Mouse (Mus musculus) small intestine, adult 2 months (tissue): ENCODE data around the gene Ccdc137. TPM values are rescaled to one million over a fixed set of nuclear protein-coding genes. Genes with fewer than 3 reads are reported as not detected.

ENCODE experiments used
- H3K27ac ChIP-seq: fragments of 200-500 bp; 2 replicates; pipeline ENCODE4 v1.5.1; 2012; ENCODE audit warnings: low read depth, low read length, control low read depth, inconsistent platforms; ENCODE audit not compliant: insufficient read depth
- H3K27me3 ChIP-seq: fragments of 200-500 bp; 2 replicates; pipeline ENCODE4 v1.6.1; 2012; ENCODE audit warnings: mild to moderate bottlenecking, moderate library complexity, low read length, inconsistent platforms; ENCODE audit not compliant: control insufficient read depth, insufficient read depth
- H3K36me3 ChIP-seq: fragments of 200-500 bp; 2 replicates; pipeline ENCODE4 v1.6.1; 2012; ENCODE audit warnings: mild to moderate bottlenecking, low read length, control low read depth, inconsistent platforms; ENCODE audit not compliant: control insufficient read depth, insufficient read depth
- H3K4me1 ChIP-seq: fragments of 200-500 bp; 2 replicates; pipeline ENCODE4 v1.6.1; 2012; ENCODE audit warnings: low read length, inconsistent platforms, mixed read lengths; ENCODE audit not compliant: control insufficient read depth, insufficient read depth, insufficient read length
- H3K4me3 ChIP-seq: fragments of 200-500 bp; 2 replicates; pipeline ENCODE4 v1.5.1; 2012; ENCODE audit warnings: low read depth, mild to moderate bottlenecking, control low read depth, inconsistent platforms, low read length, moderate library complexity
- CTCF ChIP-seq: fragments of 200-500 bp; IDR thresholded peaks from 2 replicates; pipeline ENCODE4 v1.5.1; 2012; ENCODE audit warnings: low read depth, mild to moderate bottlenecking, control low read depth, inconsistent platforms, low read length, moderate library complexity, mixed read lengths; ENCODE audit not compliant: insufficient replicate concordance, insufficient read length; ENCODE audit errors: extremely low read depth
- POLR2A ChIP-seq: fragments of 200-500 bp; IDR thresholded peaks from 2 replicates; pipeline ENCODE4 v1.6.1; 2012; ENCODE audit warnings: low read depth, mild to moderate bottlenecking, control low read depth, inconsistent platforms, low read length, moderate library complexity
- WGBS: fragments of 180-500 bp; shearing (Covaris S2); methylation state at CpG from one replicate; pipeline ENCODE4 v1.1.7; 2018; 5-methylcytosine and 5-hydroxymethylcytosine counted together
- polyA plus RNA-seq: library from polyadenylated mRNA; depleted of rRNA; stranded (reverse); fragments of >200 nt; gene quantifications from 2 replicates; pipeline ENCODE4 v1.2.3, GENCODE M21; 2012

The Ccdc137 gene
- polyA plus RNA-seq, 1 experiment = 4.4 TPM

DNA sequence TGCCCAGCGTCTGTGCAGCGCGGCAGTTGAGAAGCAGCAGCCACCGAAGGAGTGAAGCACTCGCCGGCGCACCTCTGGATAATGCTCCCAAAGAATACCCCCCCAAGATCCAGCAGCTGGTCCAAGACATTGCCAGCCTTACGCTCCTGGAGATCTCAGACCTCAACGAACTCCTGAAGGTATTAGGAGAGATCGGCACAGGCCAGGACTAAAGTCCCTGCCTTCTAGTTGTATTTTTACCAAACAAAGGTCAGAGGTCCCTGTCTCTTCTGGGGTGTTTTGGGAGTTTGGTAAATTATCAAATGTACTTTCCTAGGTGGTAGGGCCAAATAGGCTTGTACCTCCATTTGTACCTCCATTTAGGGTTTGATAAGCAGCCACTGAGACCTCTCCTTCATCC is 27.3 kb downstream of the Ccdc137 start:
- TF ChIP-seq POLR2A (no peak), CTCF (no peak)
- Histone ChIP-seq H3K27me3 (no peaks in the 10 kb centered on the region), H3K4me1 (peaks cover 16% of the 10 kb centered on the region; the same call in 1 of the 2 replicates), H3K4me3 (peak overlapping the region; percentile 88), H3K27ac (peak overlapping the region; percentile 23), H3K36me3 (peaks cover 54% of the 10 kb centered on the region)
- WGBS = 2% methylated on average over 10 of the region's 10 CpGs

DNA sequence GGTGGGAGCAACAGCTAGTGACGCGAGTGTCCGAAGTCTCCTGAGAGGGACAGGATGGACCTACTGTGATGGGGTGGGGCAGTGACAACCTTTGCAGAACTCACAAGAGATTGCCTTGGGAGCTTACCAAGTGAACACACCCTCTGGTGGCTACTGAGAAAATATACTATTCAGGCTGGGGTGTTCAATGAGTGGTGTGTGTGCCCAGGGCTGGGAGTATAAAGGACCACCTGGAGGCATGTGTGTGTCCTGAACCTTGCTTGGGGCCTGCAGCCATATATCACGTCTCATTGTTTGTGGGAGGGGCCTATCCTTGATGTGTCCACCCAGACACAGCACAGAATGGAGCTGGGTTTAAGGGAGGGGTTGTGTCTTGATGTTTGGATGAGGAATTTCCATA is 30.6 kb downstream of the Ccdc137 start:
- 45% methylated on average over 4 of the region's 4 CpGs for WGBS
- no peak for TF ChIP-seq POLR2A
- peak; percentile 8; the same call in 1 of the 2 replicates for TF ChIP-seq CTCF
- Histone ChIP-seq H3K36me3 (peaks cover 28% of the 10 kb centered on the region), H3K4me3 (no peak overlapping the region), H3K4me1 (peaks cover 28% of the 10 kb centered on the region), H3K27ac (peak overlapping the region; percentile 70), H3K27me3 (no peaks in the 10 kb centered on the region)

DNA sequence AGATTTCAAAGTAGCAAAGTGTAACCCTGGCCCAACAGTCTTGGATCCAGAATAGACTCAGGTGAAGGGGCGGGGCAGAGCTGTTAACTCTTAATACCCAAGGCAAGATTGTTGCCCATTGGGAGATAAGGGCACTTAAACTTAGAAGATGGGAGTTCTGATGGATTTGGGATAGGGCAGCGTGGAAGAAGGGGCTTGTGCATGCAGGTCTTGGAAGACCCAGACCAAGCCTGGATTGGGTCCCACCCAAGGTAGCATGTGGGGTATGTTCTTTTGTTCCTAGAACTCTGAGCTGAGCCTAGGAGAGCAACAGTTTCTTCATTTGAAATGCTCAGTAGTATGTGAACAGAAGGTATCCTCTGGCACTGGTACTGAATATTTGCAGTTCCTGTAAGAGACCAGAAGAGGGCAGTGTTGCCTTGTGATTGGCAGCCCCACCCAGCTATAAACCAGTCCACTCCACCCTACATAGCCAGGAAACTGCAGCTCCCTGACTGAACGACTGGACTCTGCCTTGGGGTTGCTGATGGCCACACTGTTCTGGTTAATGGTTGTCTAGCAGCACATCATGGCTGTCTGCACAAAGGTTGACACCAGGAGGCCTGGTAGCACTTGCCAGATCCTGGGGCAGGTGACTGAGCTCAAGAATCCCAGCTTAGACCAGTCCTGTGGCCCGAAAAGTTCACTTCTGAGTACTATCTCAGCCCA is 31.3 kb downstream of the Ccdc137 start:
- H3K4me1 ChIP-seq = peaks cover 30% of the 10 kb centered on the region
- no peak overlapping the region for H3K4me3 ChIP-seq
- peaks cover 29% of the 10 kb centered on the region for H3K36me3 ChIP-seq
- 33% methylated on average over 4 of the region's 4 CpGs for WGBS
- no peaks in the 10 kb centered on the region for H3K27me3 ChIP-seq
- H3K27ac ChIP-seq = peak overlapping the region; percentile 94
- TF ChIP-seq POLR2A (peak; percentile 44; the same call in 1 of the 2 replicates), CTCF (peak; percentile 71; the same call in 1 of the 2 replicates)

DNA sequence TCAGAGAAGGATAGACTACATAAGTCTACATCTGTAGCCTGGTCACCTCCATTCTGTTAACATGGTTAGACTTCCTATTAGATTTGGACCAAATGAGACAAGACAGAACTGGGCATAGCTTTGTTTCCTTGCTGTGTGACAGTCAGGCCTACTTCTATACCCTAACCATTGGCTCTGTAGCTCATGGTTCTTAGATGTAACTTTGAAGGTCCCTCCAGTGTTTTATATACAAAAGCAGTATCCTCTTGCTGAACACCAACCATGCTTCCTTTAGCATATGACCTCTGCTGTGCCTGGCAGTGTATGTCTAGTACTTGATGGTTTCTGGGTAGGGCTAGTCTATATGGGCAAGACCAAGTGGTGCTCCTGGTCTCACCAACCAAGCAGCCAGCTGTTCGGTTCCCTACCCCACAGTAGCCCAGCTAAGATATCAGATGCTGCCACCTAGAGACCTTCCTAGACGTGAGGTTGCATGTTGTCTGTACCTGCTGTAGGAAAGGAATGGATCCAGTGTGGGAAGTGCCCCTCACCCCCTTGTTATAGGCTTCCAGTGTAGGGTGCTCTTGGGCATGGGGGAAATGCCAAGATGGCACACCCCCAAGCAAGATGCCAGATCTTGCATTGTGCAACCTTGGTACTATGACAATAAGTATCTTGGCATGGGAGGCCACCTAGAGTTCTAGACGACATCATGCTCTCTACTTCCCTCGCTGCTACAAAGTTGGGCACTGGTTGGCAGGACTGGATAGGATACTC is 32.6 kb downstream of the Ccdc137 start:
- H3K36me3 ChIP-seq = peaks cover 41% of the 10 kb centered on the region
- H3K27ac ChIP-seq = peak overlapping the region; percentile 94
- no peaks in the 10 kb centered on the region for H3K27me3 ChIP-seq
- H3K4me3 ChIP-seq = no peak overlapping the region
- TF ChIP-seq CTCF = no peak
- TF ChIP-seq POLR2A = no peak
- peaks cover 30% of the 10 kb centered on the region for H3K4me1 ChIP-seq
- WGBS = 21% methylated on average over 4 of the region's 4 CpGs

DNA sequence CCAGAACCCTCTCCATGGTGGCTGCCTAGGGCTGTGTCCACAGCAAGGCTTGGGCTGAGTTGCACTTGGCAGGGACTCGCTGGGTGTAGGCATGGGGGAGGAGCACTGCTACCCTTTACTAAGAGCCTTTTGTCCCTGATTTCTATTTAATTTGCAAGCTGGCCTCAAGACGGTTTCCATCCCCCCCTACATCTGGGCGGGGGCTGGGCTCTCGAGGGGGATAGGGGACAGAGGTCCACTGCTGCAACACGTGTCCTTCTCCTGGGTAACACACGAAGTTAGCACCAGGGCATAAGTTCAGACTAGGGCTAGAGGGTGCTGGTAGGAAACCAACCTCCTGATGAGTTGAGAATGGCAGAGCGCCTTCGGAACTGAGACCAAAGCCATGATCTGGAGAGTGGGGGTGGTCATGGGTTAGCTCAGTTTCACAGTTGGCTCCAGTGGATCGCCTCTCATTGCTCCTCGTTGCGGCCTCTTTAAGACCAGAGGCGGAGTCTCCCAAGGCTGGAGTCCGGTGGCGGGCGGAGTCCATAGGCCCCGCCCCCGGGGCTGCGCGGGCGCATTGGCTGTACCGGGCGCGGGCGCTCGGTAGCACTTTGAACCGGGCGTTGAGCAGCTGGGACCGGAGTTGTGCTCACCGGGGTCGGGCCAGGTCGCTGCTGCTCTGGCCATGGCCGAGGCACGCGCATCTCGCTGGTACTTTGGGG is 33.6 kb downstream of the Ccdc137 start, which contains the start of gene Slc25a10:
Slc25a10 (plus strand) TSS at position 524 of the 707 bp plus-strand sequence.
- peaks cover 45% of the 10 kb centered on the region for H3K36me3 ChIP-seq
- TF ChIP-seq POLR2A (peak; percentile 73), CTCF (no peak)
- no peaks in the 10 kb centered on the region for H3K27me3 ChIP-seq
- H3K27ac ChIP-seq = peak within 1 kb of the TSS; percentile 94
- WGBS = under 1% methylated on average over 35 of the region's 35 CpGs
- H3K4me3 ChIP-seq = peak within 1 kb of the TSS; percentile 88
- H3K4me1 ChIP-seq = peaks cover 30% of the 10 kb centered on the region

DNA sequence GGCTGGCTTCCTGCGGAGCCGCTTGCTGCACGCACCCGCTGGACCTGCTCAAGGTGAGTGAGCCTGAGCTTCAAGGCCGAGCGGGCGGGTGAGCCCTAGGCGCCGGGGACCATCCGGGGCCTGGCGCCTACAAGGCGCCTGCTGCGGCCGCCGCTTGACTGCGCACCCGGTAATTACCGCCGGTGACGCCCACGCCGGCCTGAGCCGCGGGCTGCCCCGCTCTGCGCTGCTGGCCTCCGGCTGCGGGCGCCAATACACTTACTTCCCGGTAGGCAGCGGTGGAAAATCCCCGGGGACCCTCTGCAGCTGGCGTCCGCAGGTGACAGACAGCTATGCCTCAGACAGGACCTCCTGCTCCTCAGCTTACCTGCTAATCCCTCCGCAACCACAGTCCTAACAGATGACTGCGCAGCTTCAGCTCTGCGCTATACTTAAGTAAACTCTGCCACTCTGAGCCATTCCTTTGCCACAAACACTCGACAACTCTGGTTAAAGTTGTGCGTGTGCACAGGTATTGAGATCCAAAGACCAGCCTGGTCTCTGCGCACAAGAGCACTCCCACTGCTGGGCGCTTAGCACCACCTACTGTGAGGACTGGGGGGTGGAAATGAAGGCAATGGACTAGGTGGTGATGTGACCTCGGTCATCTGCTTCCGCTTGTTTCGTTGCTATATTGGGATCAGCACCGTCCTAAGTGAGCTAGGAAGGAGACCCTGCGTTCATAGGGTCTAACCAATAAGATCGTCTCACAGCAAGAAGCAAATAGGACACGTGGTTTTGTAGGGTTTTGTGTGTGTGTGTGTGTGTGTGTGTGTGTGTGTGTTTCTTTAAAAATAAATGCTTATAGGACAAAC is 34.3 kb downstream of the Ccdc137 start:
- Histone ChIP-seq H3K27ac (peak overlapping the region; percentile 78), H3K4me1 (peaks cover 30% of the 10 kb centered on the region), H3K36me3 (peaks cover 47% of the 10 kb centered on the region), H3K4me3 (peak overlapping the region; percentile 88), H3K27me3 (no peaks in the 10 kb centered on the region)
- under 1% methylated on average over 48 of the region's 48 CpGs for WGBS
- TF ChIP-seq CTCF = no peak; the same call in 1 of the 2 replicates
- TF ChIP-seq POLR2A = no peak
